Mouse (Mus musculus) heart, postnatal 36 days (tissue): ENCODE measurements at regions not wholly inside any gene's neighbourhood (a gene's known extent, or its start where the extent isn't known, plus 50 kb on each side); places are given as distances from the start of the nearest gene placed in this dataset.
"Not testable (repeated sequence)": the region's sequence is repeated elsewhere in the genome, so short reads cannot be mapped to it uniquely, and the experiment has no call there.

Experiments
- DNase-seq, 2 experiments: peaks; one replicate each; pipeline ENCODE4 v3.0.0; 2021 to 2022
- intact Hi-C: fragments of 180-260 bp; cut with DNase I; formaldehyde crosslinking; loops from one replicate; pipeline ENCODE4 v1.15.1; 2025

DNA sequence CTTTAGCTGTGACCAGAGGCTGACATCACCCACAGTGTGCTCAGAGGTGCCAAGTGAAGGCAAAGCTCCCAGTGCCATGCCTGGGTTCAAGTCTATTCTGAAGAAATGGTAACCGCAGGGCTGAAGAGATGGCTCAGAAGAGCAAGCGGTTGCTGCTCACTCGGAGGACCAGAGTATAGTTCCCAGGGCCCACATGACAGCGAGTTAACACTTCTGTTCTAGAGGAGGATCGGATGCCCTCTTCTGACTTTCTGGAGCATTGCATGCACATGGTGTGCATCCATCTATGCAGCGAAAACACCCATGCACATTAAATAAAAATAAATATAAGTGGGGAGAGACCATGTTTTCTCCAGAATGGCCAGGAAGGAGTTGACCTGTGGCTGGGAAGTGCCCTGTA lies 209.5 kb downstream of the Sorl1 start:
- no peak for DNase-seq

DNA sequence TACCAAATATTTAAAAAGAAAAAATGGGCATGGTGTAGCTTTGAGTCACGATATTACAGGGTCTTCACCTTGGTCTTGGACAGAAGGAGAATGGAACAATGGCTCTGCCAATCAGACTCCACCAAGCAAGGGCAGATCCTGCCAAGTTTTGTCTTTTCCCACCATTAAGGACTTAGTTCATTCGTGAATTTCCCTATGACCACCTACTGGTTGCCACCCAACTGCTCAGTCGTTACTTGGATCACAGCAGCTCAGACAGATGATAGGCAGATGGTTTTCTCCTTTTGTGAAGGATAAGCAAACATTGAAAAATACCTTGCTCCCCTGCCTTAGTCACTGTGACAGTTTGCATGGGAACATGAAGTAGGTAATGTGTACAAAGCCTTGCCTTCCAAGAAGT lies 210.2 kb downstream of the Sorl1 start:
- DNase-seq: no peak
- intact Hi-C loops: no loop called here

More for the DNA sequence above, 209.5 kb downstream of the Sorl1 start:
- intact Hi-C loops: no loop called here

DNA sequence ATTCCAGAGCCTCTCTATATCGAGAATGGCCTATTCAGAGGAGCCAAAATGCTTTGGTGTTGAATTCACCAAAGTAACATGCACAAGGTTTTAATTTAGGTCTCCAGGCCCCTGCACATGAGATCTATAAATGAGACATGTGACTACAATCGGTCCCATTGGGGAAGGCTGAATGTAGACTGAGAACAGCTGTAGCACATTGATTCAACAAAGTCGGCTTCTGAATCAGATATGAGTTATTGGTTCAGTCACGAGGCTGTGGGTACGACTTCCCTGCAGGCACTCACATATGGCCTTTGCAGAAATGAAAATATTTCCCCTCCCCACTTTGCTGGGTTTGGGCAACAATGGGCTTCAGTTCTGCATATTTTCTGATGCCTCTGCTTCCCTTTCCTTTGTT lies 211.6 kb downstream of the Sorl1 start:
- DNase-seq: no peak
- intact Hi-C loops: no loop called here

DNA sequence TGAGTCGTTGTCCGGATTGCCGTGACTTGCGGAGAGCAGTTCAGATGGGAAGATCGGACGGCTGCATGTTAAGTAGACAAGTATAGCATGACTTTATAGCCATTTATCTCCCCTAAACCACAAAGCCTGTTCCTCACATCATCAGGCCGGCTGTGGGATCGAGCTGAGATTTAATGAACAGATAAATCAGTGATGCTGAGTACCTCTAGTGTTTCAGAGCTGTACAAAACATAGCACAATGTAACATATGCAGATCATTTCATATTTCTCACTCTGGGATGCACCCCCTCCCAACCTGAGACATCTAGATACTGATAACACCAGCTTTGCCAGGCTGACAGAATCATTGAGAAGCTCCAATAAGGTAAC lies 223.5 kb downstream of the Sorl1 start:
- intact Hi-C loops: no loop called here

DNA sequence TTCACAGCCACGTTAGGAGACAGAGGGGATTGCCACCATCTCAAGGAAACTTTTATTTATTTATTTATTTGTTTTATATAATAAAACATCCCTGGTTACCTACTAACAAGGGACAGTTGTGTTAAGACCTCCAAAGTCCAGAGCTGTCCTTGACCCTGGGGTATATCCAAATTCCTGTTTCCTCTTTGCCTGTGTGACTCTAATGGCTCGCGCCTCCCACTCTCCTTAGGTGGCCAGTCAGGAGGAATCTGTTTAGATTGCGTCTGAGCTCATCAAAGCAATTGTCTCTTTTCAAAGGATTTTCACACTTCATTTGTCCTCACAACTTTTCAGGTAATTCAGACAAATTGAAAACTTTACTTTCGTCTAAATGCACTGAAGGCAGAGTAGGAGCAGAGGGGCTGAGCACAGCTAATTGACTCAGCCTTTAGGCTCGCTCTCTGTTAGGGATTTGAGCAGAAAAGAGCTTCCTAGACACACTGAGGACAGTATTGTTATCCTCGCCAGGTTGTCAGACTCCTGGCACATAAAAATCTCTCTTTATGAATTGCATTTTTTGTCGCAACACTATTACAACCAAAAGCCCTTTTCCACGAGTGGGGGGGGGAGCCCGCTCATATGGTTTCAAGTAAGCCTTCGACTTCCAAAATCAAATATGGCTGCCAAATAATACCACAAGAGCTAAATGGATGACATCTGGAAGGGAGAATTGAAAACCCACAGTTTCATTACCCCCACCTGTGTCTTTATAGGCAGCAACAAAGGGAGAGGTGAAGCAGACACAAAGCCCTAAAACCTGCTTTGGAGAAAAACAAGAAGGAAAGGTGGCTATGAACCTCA lies 224.1 kb downstream of the Sorl1 start:
- intact Hi-C loops: no loop called here
- no peak for DNase-seq

More for the DNA sequence above, 223.5 kb downstream of the Sorl1 start:
- DNase-seq: no peak

DNA sequence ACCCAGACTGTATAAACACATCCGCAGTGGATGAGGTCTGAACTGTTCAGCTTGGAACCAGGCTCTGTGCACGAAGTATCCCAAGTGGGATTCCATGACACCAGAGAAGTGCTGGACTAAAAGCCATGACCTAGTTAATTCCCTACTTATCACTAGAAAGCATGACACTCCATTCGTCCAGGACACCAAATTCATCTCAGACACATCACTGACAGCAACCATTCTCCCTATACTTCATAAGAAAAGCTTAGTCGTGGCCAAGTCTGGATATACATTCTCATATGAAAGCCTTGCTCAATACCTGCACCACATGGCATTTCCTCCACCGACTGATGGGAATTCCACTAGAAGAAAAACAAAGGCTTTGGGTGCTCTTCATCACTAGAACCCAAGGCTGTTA lies 229.0 kb downstream of the Sorl1 start:
- no peak for DNase-seq
- intact Hi-C loops: no loop called here

DNA sequence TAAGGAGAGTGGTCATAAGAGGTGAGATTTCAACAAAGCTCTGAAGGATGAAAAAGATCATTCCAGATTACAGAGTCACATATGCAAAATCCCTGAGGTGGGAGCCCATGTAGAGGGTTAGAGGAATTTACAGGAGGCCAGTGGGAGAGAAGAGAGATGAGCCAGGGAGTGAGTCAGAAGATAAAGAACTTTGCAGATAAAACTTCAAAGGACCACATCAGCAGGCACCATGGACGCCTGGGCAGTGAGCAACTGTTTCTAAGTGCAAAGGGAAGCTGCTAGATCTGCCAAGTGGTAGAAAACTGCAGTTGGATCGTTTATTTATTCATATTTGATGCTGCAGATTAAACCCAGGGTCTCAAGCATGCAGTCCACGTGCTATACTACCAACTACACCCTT lies 231.3 kb downstream of the Sorl1 start:
- intact Hi-C loops: loop anchor here (5.0 kb wide), 2 partner anchors 311 to 431 kb away; no protein-coding TSS in a partner anchor
- no peak for DNase-seq

DNA sequence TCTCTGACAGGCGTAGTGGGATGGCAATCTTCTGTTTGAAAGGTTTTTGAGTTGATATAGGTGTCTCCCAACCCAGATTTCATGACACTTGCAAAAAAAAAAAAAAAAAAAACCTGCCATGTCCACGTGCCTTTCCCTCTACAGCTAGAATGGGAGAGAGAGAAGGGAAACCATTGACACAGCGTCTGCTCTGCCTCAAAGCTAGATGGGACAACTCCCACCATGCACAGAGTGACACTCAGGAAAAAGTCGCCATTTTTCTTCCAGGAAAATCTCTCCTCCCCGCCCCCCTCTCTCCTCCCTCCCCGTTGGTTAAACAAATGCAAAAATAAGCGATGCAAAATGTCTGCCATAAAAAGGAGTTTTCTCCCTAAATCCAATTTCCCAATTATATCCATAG lies 232.9 kb downstream of the Sorl1 start:
- DNase-seq: no peak
- intact Hi-C loops: loop anchor here (5.0 kb wide), 2 partner anchors 309 to 429 kb away; no protein-coding TSS in a partner anchor

DNA sequence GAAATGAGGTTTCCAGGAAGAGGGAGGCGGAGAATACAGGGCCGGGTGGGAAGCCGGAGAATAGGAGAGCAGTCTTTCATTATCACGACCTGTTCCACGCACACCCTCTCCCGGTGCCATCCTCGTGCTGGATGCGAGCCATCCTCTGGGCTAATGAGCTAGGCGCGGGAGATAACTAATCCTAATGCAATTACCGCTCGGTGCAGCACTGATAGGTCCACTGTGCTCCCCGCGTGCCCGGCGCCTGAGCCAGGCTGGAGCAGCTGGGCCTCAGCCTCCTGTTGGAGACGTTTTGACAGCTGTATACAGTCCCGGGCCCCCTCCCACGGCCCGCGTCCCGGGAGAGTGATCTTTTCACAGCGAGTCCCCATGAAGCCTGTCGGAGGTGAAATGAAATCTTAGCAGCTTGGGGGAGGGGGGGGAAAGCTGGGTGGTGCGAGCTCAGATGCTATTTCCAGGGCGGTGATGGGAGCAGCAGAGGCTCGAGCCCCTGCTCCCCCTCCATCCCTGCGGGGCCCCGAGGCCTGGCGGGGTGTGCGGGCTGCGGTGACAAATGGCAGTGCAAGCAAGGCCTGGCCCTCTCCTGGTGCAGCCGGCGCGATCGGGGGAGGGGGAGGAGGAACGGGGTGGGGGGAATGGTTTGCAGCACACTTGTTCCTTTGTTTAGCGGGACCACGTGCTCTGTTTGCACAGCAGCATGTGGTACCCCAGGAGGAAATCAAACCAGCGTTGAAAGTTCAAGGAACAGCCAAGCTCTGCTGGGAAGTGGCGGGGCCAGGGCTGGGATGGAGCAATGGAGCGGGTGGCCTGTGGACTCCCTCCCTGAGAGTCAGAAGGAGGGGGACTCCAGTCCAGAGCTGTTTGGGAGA lies 233.6 kb downstream of the Sorl1 start:
- DNase-seq: peak; percentile 64 to 71
- intact Hi-C loops: loop anchor here (1.0 to 5.0 kb wide), 3 partner anchors 60 to 428 kb away; no protein-coding TSS in a partner anchor

DNA sequence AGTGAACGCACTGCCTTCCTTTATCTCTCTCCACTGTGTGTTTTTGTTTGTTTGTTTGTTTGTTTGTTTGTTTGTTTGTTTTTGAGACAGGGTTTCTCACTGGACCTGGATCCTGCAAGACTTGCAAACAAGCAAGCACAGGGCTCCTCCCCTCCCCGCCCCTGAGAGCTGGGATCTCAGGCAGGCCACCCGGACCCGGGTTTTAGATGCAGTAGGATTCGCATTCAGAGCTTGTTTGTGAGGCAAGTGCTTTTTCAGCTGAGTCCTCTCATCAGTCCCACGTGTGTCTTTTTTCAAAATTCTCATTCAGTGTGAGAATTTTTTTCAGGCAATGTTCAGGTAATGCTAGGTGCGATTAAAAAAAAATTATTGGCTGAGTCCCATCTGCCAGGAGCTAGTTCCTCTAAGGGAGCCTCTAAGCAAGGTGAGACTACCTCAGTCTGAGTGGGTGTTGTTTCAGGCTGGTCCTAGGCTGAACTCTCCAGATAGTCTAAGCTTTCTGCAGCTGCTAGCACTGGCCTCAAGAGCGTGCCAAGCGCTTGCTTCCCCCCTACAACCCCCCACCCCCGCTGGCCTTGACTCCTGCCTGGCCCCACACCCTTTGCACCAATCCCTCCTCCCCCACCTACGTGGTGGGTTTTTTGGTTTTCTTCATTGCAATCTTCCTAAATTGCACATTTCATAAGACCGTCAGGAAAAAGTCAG lies 234.4 kb downstream of the Sorl1 start:
- no peak for DNase-seq
- intact Hi-C loops: loop anchor here (1.0 to 5.0 kb wide), 4 partner anchors 61 to 427 kb away; no protein-coding TSS in a partner anchor

DNA sequence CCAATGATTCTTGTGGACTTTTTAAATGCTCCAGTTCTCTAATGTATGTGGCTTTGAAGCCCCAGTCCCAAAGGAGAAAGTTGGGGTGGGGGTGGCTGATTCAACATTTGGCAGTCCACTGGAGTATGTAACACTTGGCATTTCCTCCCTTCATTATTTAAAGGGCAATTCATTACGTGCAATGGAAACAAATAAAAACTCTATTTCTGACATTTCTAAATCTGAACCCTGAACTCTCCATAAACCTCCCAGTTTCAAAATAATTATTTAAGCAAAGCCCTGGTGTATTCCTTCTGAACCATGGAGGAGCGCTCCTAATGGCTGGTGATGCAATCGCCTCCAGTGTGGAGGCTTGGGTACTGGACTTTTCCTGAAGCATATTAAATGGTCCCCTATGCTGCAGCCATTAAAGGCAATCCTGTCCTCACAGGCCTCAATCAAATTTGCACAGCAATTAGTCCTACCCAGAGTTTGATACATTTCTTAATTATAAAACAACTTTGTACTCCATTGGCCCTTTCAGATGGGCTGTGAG lies 235.4 kb downstream of the Sorl1 start:
- intact Hi-C loops: loop anchor here (5.0 kb wide), 1 partner anchor 411 kb away; no protein-coding TSS in a partner anchor
- DNase-seq: no peak

DNA sequence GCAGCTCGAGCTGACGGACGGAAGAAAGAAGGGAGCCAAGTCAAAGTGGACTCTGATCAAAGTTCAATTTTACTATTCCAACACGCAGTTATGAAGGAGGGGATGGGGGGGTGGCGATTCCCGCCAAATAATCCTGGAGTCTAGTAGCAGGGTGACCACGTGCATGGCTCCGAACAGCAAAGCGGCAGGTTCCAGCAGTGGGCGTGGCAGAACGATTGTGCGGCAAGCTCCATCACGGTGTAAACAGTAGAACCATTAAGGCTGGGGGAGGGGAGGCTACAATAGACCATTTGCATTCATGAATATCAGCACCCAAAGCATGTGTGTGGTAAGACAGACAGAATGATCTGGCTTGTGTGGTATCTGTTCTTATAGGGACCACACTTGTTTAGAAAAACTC lies 237.6 kb downstream of the Sorl1 start:
- intact Hi-C loops: loop anchor here (5.0 kb wide), 1 partner anchor 409 kb away; no protein-coding TSS in a partner anchor
- DNase-seq: not testable (repeated sequence)

DNA sequence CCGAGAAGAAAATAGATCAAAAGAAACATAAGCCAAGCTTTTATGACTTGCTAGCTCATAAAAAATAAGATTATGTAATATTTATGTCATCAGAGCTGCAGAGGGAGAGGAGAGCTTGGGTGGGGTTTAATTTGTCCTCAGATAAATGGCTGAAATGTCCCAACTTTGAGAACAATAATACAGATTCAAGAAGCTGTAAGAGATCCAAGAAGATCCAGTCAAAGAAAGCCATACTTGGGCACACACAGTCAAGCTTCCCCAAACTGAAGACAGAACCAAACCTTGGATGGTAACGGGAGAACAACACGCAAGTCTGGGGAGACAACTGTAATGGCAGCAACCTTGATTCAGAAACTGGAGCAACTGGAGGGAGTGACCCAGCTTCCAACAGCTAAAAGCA lies 243.6 kb downstream of the Sorl1 start:
- no peak for DNase-seq
- intact Hi-C loops: no loop called here

DNA sequence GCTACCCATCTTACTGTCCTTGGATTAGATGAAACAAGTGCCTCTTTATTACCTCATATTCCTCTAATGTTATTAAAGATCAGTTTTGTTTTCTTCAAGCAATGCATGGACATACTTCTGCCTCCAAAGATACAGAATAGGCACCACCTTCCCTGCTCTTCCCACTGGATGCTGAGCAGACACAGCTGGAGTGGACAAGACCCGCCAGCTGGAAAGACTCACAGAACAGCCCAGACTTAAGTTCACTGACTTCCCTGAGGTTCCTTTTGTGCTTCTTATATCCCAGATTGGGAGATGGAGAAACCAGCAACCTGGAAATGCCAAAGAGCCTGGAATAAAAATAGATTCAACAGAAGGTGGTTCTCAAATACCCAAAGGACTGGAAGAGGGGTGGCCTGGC lies 245.0 kb downstream of the Sorl1 start:
- intact Hi-C loops: no loop called here
- DNase-seq: peak; percentile 30 to 32

DNA sequence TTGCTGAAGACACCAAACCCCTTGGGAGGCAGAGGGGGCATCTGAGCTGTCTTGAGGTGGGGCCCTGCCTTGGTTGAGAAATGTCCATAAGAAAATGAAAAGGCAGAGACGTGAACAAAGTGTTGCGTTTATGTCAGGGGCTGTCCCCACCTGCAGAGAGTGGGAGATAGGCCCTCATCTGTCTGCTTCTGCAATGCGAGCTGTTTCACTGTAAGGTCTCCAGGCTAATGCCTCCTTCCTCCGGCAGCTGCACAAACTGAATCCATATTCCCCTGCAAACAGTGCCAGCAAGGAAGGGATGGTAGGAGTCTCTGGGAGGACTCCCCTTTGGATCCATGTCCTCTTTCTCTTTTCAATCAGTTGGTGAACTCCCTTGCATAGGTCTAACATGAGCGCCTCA lies 263.0 kb downstream of the Sorl1 start:
- no peak for DNase-seq
- intact Hi-C loops: no loop called here

DNA sequence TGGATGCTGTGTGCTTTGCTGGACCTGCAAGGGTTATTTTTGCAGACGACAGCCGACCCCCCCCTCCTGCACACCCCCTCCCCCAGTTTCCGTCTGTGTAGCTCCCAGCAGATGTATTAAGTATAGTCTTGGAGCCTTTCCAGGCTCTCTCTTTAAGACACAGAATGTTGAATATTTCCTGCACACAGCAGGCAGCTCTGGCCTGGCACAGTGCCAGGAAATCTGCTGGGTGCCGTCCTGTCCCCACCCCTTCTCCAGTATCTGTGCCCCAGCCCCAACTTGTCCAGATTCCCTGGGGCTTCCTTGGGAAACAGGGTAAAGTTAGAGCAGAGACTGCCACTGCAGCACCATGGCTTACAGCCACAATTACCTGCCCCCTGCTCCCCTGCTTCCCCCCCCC lies 263.4 kb downstream of the Sorl1 start:
- intact Hi-C loops: no loop called here
- DNase-seq: peak; percentile 38 to 45

DNA sequence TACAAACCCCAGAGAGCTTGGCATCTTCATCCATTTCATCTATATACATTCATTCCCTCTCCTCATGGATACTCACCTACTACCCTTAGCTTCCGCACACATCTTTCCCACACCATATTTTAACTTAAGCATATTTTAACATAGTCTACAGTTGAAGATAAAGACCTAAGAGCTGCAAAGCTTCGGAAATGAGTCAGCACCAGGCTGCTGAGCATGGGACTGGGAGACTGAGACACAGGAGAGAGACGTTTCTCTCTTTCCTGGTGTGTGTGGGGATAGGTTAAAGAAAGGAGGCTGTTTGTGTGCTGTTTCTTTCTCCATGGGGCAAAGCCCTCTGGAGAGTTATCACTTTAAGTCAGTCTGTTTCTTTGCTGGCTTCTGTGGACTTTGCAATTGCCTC lies 264.3 kb downstream of the Sorl1 start:
- no peak for DNase-seq
- intact Hi-C loops: no loop called here

DNA sequence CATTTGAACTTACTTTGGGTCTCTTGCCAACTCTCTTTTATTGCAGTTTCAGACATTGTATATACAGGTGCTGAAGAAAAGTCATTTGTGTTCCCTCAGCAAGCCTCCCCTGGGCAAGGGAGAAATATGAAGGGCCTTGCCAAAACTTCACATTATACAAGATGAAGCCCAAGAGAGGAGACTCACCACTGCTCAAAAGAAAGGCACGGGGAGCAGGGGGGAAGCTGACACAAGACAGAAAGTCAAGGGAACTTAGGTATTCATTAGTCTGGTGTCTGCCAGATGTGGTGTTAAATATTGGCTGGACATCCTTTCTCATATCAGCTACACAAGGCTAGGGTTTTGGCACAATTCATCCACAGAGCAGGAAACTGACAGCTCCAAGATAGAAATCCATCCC lies 272.0 kb downstream of the Sorl1 start:
- intact Hi-C loops: no loop called here
- DNase-seq: no peak

DNA sequence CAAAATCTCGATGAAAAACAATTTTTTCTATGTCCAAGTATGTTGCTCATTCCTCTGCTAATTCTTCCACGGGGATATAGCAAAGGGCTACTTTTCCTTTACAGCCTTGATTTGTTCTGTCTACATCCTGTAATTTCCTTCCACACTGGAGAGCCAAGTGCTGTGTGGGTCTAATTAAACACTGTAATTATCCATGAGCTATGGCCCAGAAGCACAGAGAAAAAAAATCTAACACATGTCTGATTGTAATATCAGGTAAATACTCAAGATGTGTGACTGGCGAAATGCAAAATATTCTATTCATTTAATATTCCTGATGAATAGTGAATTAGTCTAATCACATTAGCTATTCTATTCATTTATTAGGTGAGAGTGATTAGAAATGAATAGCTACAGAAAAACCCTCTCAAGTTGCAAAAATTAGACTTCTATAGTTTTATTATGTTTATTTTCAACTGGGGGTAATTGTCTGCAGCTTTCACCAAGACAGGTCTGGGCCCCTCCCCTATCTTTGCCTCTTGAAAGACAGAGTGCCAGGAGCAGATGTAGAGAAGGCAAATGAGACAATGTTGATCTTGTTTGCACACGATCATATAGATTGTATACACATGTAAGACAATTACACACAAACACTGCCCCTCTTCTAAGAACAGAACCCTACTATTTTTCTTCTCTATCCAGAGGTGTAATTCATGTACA lies 274.3 kb downstream of the Sorl1 start:
- intact Hi-C loops: no loop called here
- DNase-seq: no peak

DNA sequence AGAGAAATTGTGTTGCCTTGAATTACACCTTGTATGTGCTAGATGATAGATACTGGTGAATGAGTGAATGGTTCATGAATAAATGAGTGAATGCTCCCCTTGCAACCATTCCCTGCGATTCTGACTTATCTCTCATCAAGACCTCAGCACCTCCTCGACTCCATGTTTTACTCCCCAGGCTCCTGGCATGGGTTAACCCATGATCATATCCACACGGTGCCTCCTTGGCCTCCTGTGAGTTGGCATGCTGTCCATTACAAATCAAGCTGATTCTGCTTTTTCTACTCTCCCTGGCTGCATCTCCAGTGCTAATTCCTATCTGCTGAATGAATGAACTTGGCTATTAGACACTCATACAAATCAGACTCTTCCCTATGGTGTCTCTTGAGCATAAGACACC lies 279.5 kb downstream of the Sorl1 start:
- DNase-seq: no peak
- intact Hi-C loops: no loop called here
